Mouse (Mus musculus) CH12.LX (cell line): ENCODE data around the gene Gm5148. TPM values are rescaled to one million over a fixed set of nuclear protein-coding genes. Genes with fewer than 3 reads are reported as not detected.

Experiments
- DNase-seq: peaks from one replicate; pipeline ENCODE4 v3.0.0-alpha.2; 2013; ENCODE audit errors: extremely low read depth
- H3K27ac ChIP-seq: 2 replicates; pipeline ENCODE4 v1.5.1; 2012; ENCODE audit warnings: low read depth, mild to moderate bottlenecking, control low read depth, moderate library complexity; ENCODE audit not compliant: insufficient read depth
- H3K27me3 ChIP-seq: replicated peaks from 2 replicates; pipeline ENCODE3; 2012; ENCODE audit warnings: inconsistent platforms
- H3K36me3 ChIP-seq, 2 experiments: replicated peaks in 1 of 2; 2 replicates each; pipeline versions ENCODE3 to v1.6.1; 2012; ENCODE audit warnings: inconsistent platforms in 1 of 2, low read length in 1 of 2, mild to moderate bottlenecking in 1 of 2, mixed read lengths in 1 of 2, moderate library complexity in 1 of 2; ENCODE audit not compliant: control insufficient read depth in 1 of 2, insufficient read depth in 1 of 2
- H3K4me1 ChIP-seq, 2 experiments: 2 replicates each; pipeline ENCODE4 v1.6.1; 2012; ENCODE audit warnings: inconsistent platforms in 1 of 2, moderate library complexity in 1 of 2; ENCODE audit not compliant: insufficient read depth in 2 of 2, control insufficient read depth in 1 of 2
- H3K4me2 ChIP-seq: 2 replicates; pipeline ENCODE4 v1.6.1; 2012; ENCODE audit warnings: low read depth, mild to moderate bottlenecking, control low read depth; ENCODE audit not compliant: poor library complexity, insufficient read depth, severe bottlenecking
- H3K4me3 ChIP-seq, 3 experiments: fragments of 150-350 bp in 1 of 3; sonication (generic) in 1 of 3; replicated peaks in 1 of 3; 2 replicates each; pipeline versions ENCODE3 to v1.5.1; 2011 to 2012; ENCODE audit warnings: low read depth in 2 of 3, low read length in 2 of 3, mild to moderate bottlenecking in 2 of 3, moderate library complexity in 2 of 3, control low read depth in 1 of 3, improper control_type of control experiment in 1 of 3, inconsistent platforms in 1 of 3, mixed read lengths in 1 of 3; ENCODE audit not compliant: poor library complexity in 1 of 3
- H3K79me2 ChIP-seq: replicated peaks from 2 replicates; pipeline ENCODE4 v1.6.1; 2012; ENCODE audit warnings: mild to moderate bottlenecking, moderate library complexity; ENCODE audit not compliant: control insufficient read depth, poor library complexity, insufficient read depth, severe bottlenecking; ENCODE audit errors: extremely low read depth
- H3K9ac ChIP-seq: 2 replicates; pipeline ENCODE4 v1.6.1; 2012; ENCODE audit warnings: low read depth, mild to moderate bottlenecking, control low read depth, moderate library complexity; ENCODE audit not compliant: insufficient read depth
- H3K9me3 ChIP-seq: replicated peaks from 2 replicates; pipeline ENCODE3; 2012; ENCODE audit warnings: low read length, inconsistent platforms, mixed read lengths
- BHLHE40 ChIP-seq: IDR thresholded peaks from 2 replicates; pipeline ENCODE4 v1.6.1; 2011; ENCODE audit warnings: mild to moderate bottlenecking, low read depth, low read length, improper control_type of control experiment
- CHD1 ChIP-seq: IDR thresholded peaks from 2 replicates; pipeline ENCODE4 v1.6.1; 2012; ENCODE audit warnings: low read depth, low read length, improper control_type of control experiment, inconsistent platforms
- CHD2 ChIP-seq: IDR thresholded peaks from 2 replicates; pipeline ENCODE4 v1.6.1; 2011; ENCODE audit warnings: low read length, improper control_type of control experiment
- ELF1 ChIP-seq: IDR thresholded peaks from 2 replicates; pipeline ENCODE4 v1.6.1; 2014; ENCODE audit warnings: low read depth, mild to moderate bottlenecking, inconsistent platforms, low read length, improper control_type of control experiment
- EP300 ChIP-seq: IDR thresholded peaks from 2 replicates; pipeline ENCODE4 v1.6.1; 2011; ENCODE audit warnings: low read length, improper control_type of control experiment
- GABPA ChIP-seq: IDR thresholded peaks from 2 replicates; pipeline ENCODE4 v1.6.1; 2012; ENCODE audit warnings: low read depth, low read length, improper control_type of control experiment, inconsistent platforms; ENCODE audit not compliant: insufficient replicate concordance
- IRF4 ChIP-seq: IDR thresholded peaks from 2 replicates; pipeline ENCODE4 v1.6.1; 2014; ENCODE audit warnings: low read depth, mild to moderate bottlenecking, inconsistent platforms, low read length, improper control_type of control experiment
- MAZ ChIP-seq: IDR thresholded peaks from 2 replicates; pipeline ENCODE4 v1.6.1; 2012; ENCODE audit warnings: low read depth, mild to moderate bottlenecking, inconsistent platforms, low read length, improper control_type of control experiment, moderate library complexity
- MEF2A ChIP-seq: IDR thresholded peaks from 2 replicates; pipeline ENCODE4 v1.6.1; 2014; ENCODE audit warnings: low read depth, mild to moderate bottlenecking, inconsistent platforms, low read length, improper control_type of control experiment, borderline replicate concordance
- NELFE ChIP-seq: IDR thresholded peaks from 2 replicates; pipeline ENCODE4 v1.6.1; 2011; ENCODE audit warnings: low read depth, low read length, improper control_type of control experiment
- POLR2A ChIP-seq: IDR thresholded peaks from 2 replicates; pipeline ENCODE4 v1.6.1; 2011; ENCODE audit warnings: low read depth, mild to moderate bottlenecking, improper control_type of control experiment, low read length
- RCOR1 ChIP-seq: conservative IDR thresholded peaks from 2 replicates; pipeline ENCODE4 v1.6.1; 2012; ENCODE audit warnings: low read depth, mild to moderate bottlenecking, inconsistent platforms, low read length, improper control_type of control experiment
- TCF12 ChIP-seq: IDR thresholded peaks from 2 replicates; pipeline ENCODE4 v1.6.1; 2014; ENCODE audit warnings: low read depth, mild to moderate bottlenecking, inconsistent platforms, low read length, improper control_type of control experiment
- ZC3H11A ChIP-seq: IDR thresholded peaks from 2 replicates; pipeline ENCODE4 v1.6.1; 2012; ENCODE audit warnings: low read depth, mild to moderate bottlenecking, inconsistent platforms, low read length, improper control_type of control experiment
- ZKSCAN1 ChIP-seq: IDR thresholded peaks from 2 replicates; pipeline ENCODE4 v1.6.1; 2012; ENCODE audit warnings: low read depth, inconsistent platforms, low read length, improper control_type of control experiment, borderline replicate concordance
- ZMIZ1 ChIP-seq: IDR thresholded peaks from 2 replicates; pipeline ENCODE4 v1.6.1; 2012; ENCODE audit warnings: low read depth, mild to moderate bottlenecking, inconsistent platforms, low read length, improper control_type of control experiment
- ZNF384 ChIP-seq: IDR thresholded peaks from 2 replicates; pipeline ENCODE4 v1.6.1; 2012; ENCODE audit warnings: low read depth, low read length, improper control_type of control experiment, inconsistent platforms
- dilution Hi-C: fragments of 300-500 bp; cut with MboI; formaldehyde crosslinking; loops from 2 replicates; pipeline ENCODE4 v1.14.3; 2020; ENCODE audit warnings: low sequenced_read_pairs; ENCODE audit not compliant: extremely low pct_unique_long_range_greater_than_20kb, extremely low pct_ligation_motif_present
- in situ Hi-C: fragments of 300-500 bp; cut with MboI; formaldehyde crosslinking; loops from 3 replicates; pipeline ENCODE4 v1.14.3; 2019; ENCODE audit warnings: low sequenced_read_pairs, low pct_ligation_motif_present, low pct_unique_long_range_greater_than_20kb, mixed read lengths
- polyA plus RNA-seq: library from polyadenylated mRNA; unstranded; fragments of >175 nt; gene quantifications from 2 replicates; pipeline ENCODE4 v1.2.1, GENCODE M21; 2012; ENCODE audit warnings: low read depth; ENCODE audit not compliant: insufficient read length
- total RNA-seq, 2 experiments: library from RNA; depleted of rRNA; stranded (reverse); fragments of 300-350 nt in 1 of 2; fragments of >200 nt in 1 of 2; gene quantifications; 2 replicates each; pipeline ENCODE4 v1.2.3; 2012 to 2014

Gene Gm5148
- total and polyA plus RNA-seq, 3 experiments: 146 TPM; not detected in 2

DNA sequence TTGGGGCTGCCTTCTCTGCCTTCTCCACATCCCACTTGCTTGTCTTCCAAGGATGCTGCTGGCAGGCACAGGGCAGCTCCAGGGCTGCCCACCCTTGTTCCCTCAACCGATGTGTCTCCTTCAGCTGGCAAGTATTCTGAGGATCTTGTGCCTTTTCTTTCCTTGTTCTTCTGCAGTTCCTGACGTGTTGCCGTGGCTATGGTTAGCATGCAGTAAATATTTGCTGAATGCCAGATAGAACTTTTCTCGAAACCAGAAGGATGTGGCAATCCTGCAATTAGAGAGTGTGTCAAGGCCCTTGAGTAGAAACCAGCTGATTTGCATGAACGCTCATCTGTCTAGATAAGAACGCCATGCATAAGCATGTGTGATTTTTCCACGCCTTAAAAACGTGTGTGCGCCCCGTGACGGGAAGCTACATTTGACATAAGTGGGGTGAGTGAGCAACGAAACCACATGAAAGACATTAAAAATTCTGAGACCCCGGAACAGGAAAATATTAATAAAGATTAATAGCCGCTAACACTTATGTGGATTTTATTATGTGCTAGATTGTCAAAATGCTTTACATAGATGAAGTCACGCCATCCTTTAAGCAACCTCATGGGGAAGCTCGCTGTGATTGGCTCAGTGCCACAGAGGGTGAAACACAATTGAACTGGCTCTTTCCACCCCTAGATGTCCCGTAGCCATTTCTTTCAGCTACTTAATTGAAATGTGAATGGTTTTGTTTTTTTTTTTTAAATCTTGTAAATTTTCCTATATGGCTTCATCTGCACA lies 14.1 kb upstream of the Gm5148 start:
- peak; percentile 4 for DNase-seq
- H3K4me2 ChIP-seq: peak overlapping the region; percentile 73
- no peaks in the 10 kb centered on the region for H3K79me2 ChIP-seq
- in situ Hi-C loops: no loop called here
- dilution Hi-C loops: no loop called here
- peaks cover 4 to 5% of the 10 kb centered on the region in 2 experiments; a peak in 3 of 4 replicates for H3K4me1 ChIP-seq
- H3K4me3 ChIP-seq: no peak overlapping the region
- H3K27me3 ChIP-seq: no peaks in the 10 kb centered on the region
- H3K9me3 ChIP-seq: no peaks in the 10 kb centered on the region
- TF ChIP-seq ZC3H11A (no peak), BHLHE40 (peak; percentile 86)
- no peaks in the 10 kb centered on the region for H3K36me3 ChIP-seq
- H3K27ac ChIP-seq: no peak overlapping the region
- no peak overlapping the region for H3K9ac ChIP-seq

- no peaks in the 10 kb centered on the region for H3K36me3 ChIP-seq
- TF ChIP-seq MAZ (no peak), ZC3H11A (no peak), CHD1 (no peak), NELFE (no peak), ZNF384 (no peak), MEF2A (no peak), EP300 (no peak), BHLHE40 (no peak), ZMIZ1 (no peak), IRF4 (no peak), TCF12 (no peak), GABPA (no peak), RCOR1 (no peak), ELF1 (no peak), ZKSCAN1 (no peak), POLR2A (no peak), CHD2 (no peak)
- peaks cover 4 to 5% of the 10 kb centered on the region in 2 experiments; a peak in 3 of 4 replicates for H3K4me1 ChIP-seq
- in situ Hi-C loops: no loop called here
- no peaks in the 10 kb centered on the region for H3K27me3 ChIP-seq
- H3K9me3 ChIP-seq: no peaks in the 10 kb centered on the region
- H3K4me2 ChIP-seq: no peak overlapping the region
- H3K27ac ChIP-seq: no peak overlapping the region
- H3K79me2 ChIP-seq: no peaks in the 10 kb centered on the region
- no peak overlapping the region for H3K4me3 ChIP-seq
- dilution Hi-C loops: no loop called here
- H3K9ac ChIP-seq: no peak overlapping the region
- DNase-seq: no peak
Observed at GRCm38 (mm10) chr3:37737407-37737806, 13.1 kb upstream of the Gm5148 start.
